Mouse (Mus musculus) spleen, adult 2 months (tissue): ENCODE measurements around the gene Ska2.

Experiments
- CTCF ChIP-seq: fragments of 200-500 bp; IDR thresholded peaks from 2 replicates; pipeline ENCODE4 v1.5.1; 2011; ENCODE audit warnings: mild to moderate bottlenecking, inconsistent platforms; ENCODE audit not compliant: insufficient read depth, insufficient read length, insufficient replicate concordance; ENCODE audit errors: extremely low read depth
- POLR2A ChIP-seq: fragments of 200-500 bp; IDR thresholded peaks from 2 replicates; pipeline ENCODE4 v1.6.1; 2011; ENCODE audit warnings: low read depth, low read length, inconsistent platforms

- TF ChIP-seq CTCF: no peak
- TF ChIP-seq POLR2A: no peak
Observed at GRCm38 (mm10) chr11:87173625-87174024, 64.6 kb downstream of the Ska2 start.
